Comparison of ENCODE assay signal across 9 mouse cellular contexts in genomic region chr5:138228026-138228425, GRCm38 (mm10). TPM values are rescaled to one million over a fixed set of nuclear protein-coding genes. Genes with fewer than 3 reads are reported as not detected.
A peak's percentile ranks its signal among the peaks of the same experiment; 100 is the strongest.
DNase-seq lines count a peak whose midpoint lies in the region; ATAC-seq and TF ChIP-seq lines count a peak whose summit lies in the region.
"Had no signal": no experiment of that assay in that cellular context is flagged by ENCODE, and none has a peak within 500 bp of the region (broad histone marks: within the 10 kb centered on the region; RNA-seq: fewer than 3 reads in every experiment).

No protein-coding gene starts in this region.

- no peak for DNase-seq in forebrain, postnatal 0 days
- DNase-seq in forebrain, embryonic 11.5 days (ENCODE audit: low spot score) = no peak
- DNase-seq in liver, adult 2 months (ENCODE audit: extremely low read depth, low read depth, low spot score) = peak; percentile 16
- DNase-seq in brain, adult 2 months (ENCODE audit: low read depth, low spot score) = peak; percentile 16
- DNase-seq in urinary bladder, adult 18-20 months (ENCODE audit: low spot score in 2 of 2) = no peak
- DNase-seq in frontal cortex, postnatal 25 days (ENCODE audit: low spot score in 2 of 2) = no peak

- peak; percentile 44 for TF ChIP-seq CTCF in forebrain, postnatal 0 days (IDR thresholded peaks at IDR 0.05; ENCODE audit: low read depth)
- TF ChIP-seq CTCF in liver, adult 2 months (IDR thresholded peaks at IDR 0.05; ENCODE audit: low read depth, low read length) = peak; percentile 78

- H3K36me3 ChIP-seq in forebrain, postnatal 0 days (ENCODE audit: insufficient read depth) = no peaks in the 10 kb centered on the region
- H3K36me3 ChIP-seq in forebrain, embryonic 11.5 days (ENCODE audit: control insufficient read depth, insufficient read depth, low read length) = no peaks in the 10 kb centered on the region
- H3K36me3 ChIP-seq in liver, adult 2 months (ENCODE audit: control insufficient read depth, insufficient read depth, low read length) = no peaks in the 10 kb centered on the region
- no peaks in the 10 kb centered on the region for H3K36me3 ChIP-seq in liver, embryonic 12.5 days

- H3K9me3 ChIP-seq in forebrain, postnatal 0 days (ENCODE audit: low read length) = no peaks in the 10 kb centered on the region
- no peaks in the 10 kb centered on the region for H3K9me3 ChIP-seq in forebrain, embryonic 11.5 days (ENCODE audit: control insufficient read depth, low read length)
- H3K9me3 ChIP-seq in liver, embryonic 12.5 days (replicated peaks) = no peaks in the 10 kb centered on the region

- H3K79me2 ChIP-seq in liver, adult 2 months (ENCODE audit: control insufficient read depth, insufficient read depth, low read length) = no peaks in the 10 kb centered on the region

- no peak overlapping the region for H3K27ac ChIP-seq in forebrain, postnatal 0 days (ENCODE audit: low read depth, low read length)
- H3K27ac ChIP-seq in forebrain, embryonic 11.5 days (ENCODE audit: low read depth, low read length) = no peak overlapping the region
- no peak overlapping the region for H3K27ac ChIP-seq in liver, adult 2 months (replicated peaks; ENCODE audit: insufficient read depth, low read depth, low read length)
- H3K27ac ChIP-seq in liver, embryonic 12.5 days = no peak overlapping the region

- no peak overlapping the region for H3K4me2 ChIP-seq in forebrain, postnatal 0 days (ENCODE audit: low read depth)
- H3K4me2 ChIP-seq in forebrain, embryonic 11.5 days (ENCODE audit: low read depth, low read length, severe bottlenecking) = no peak overlapping the region
- H3K4me2 ChIP-seq in liver, embryonic 12.5 days = no peak overlapping the region

- TF ChIP-seq POLR2A in liver, adult 2 months (IDR thresholded peaks at IDR 0.05; ENCODE audit: extremely low read depth, insufficient read depth, low read length) = no peak

- H3K9ac ChIP-seq in forebrain, postnatal 0 days = no peak overlapping the region
- H3K9ac ChIP-seq in forebrain, embryonic 11.5 days (ENCODE audit: low read length) = no peak overlapping the region
- no peak overlapping the region for H3K9ac ChIP-seq in liver, adult 2 months (ENCODE audit: low read depth, low read length)
- H3K9ac ChIP-seq in liver, embryonic 12.5 days = no peak overlapping the region

- 61% methylated on average over 3 of the region's 3 CpGs for WGBS in forebrain, postnatal 0 days
- WGBS in forebrain, embryonic 11.5 days = 54% methylated on average over 3 of the region's 3 CpGs
- WGBS in liver, adult 2 months = 49% methylated on average over 3 of the region's 3 CpGs
- 25% methylated on average over 3 of the region's 3 CpGs for WGBS in liver, embryonic 12.5 days (ENCODE audit: insufficient replicate concordance)

- no peaks in the 10 kb centered on the region for H3K27me3 ChIP-seq in forebrain, postnatal 0 days (ENCODE audit: insufficient read depth, low read length)
- no peaks in the 10 kb centered on the region for H3K27me3 ChIP-seq in forebrain, embryonic 11.5 days (ENCODE audit: control insufficient read depth, insufficient read depth, low read length)
- H3K27me3 ChIP-seq in liver, adult 2 months (ENCODE audit: control insufficient read depth, insufficient read depth, low read length) = no peaks in the 10 kb centered on the region
- no peaks in the 10 kb centered on the region for H3K27me3 ChIP-seq in liver, embryonic 12.5 days (replicated peaks)

- ATAC-seq in forebrain, postnatal 0 days = no peak
- ATAC-seq in forebrain, embryonic 11.5 days (replicated peaks; ENCODE audit: low FRiP score) = no peak
- no peak for ATAC-seq in liver, embryonic 12.5 days
- peak; percentile 60 for ATAC-seq in megakaryocyte progenitor cell, adult 5-6 weeks (replicated peaks; ENCODE audit: poor library complexity)

- no peaks in the 10 kb centered on the region for H3K4me1 ChIP-seq in forebrain, postnatal 0 days (ENCODE audit: insufficient read depth)
- H3K4me1 ChIP-seq in forebrain, embryonic 11.5 days (replicated peaks; ENCODE audit: control insufficient read depth, insufficient read depth, low read length) = no peaks in the 10 kb centered on the region
- no peaks in the 10 kb centered on the region for H3K4me1 ChIP-seq in liver, adult 2 months (ENCODE audit: control insufficient read depth, insufficient read depth, low read length)
- no peaks in the 10 kb centered on the region for H3K4me1 ChIP-seq in liver, embryonic 12.5 days

- no peak overlapping the region for H3K4me3 ChIP-seq in forebrain, postnatal 0 days (ENCODE audit: low read depth, low read length)
- H3K4me3 ChIP-seq in forebrain, embryonic 11.5 days (ENCODE audit: low read depth, low read length) = no peak overlapping the region
- H3K4me3 ChIP-seq in liver, adult 2 months (ENCODE audit: insufficient read depth, low read depth, low read length) = no peak overlapping the region
- H3K4me3 ChIP-seq in liver, embryonic 12.5 days = no peak overlapping the region
- H3K4me3 ChIP-seq: myocyte had no signal

RNA-seq across cellular contexts. Expression of gene Nxpe5, which starts 2.3 kb away (rescaled TPM):
- not detected in 2 replicates for total RNA-seq in forebrain, postnatal 0 days (2014; rRNA removed)
- not detected in 2 replicates for polyA plus RNA-seq in forebrain, postnatal 0 days (2015; fragmentation: Nextera tagmentation; extraction: Ambion mirVana)
- polyA plus RNA-seq in forebrain, embryonic 11.5 days (2014; fragmentation: Nextera tagmentation; extraction: Ambion mirVana) = not detected in 2 replicates
- total RNA-seq in liver, adult 2 months (2014; rRNA removed) = not detected in 2 replicates
- 0.04 and 0.07 TPM in 2 replicates for polyA plus RNA-seq in liver, adult 2 months (2012; rRNA removed)
- polyA plus RNA-seq in liver, embryonic 12.5 days (2016; fragmentation: Nextera tagmentation; extraction: Ambion mirVana) = not detected in 2 replicates
- total RNA-seq in megakaryocyte progenitor cell, adult 5-6 weeks (2015) = 0.94 and 2.0 TPM in 2 replicates
- 1.9 and 2.2 TPM in 2 replicates for total RNA-seq in megakaryocyte progenitor cell, adult 5-6 weeks (2017)
- polyA plus RNA-seq: myocyte had no signal

RNA-seq across cellular contexts. Expression of gene Lamtor4, which starts 27.3 kb away (rescaled TPM):
- 57.2 and 91.8 TPM in 2 replicates for total RNA-seq in forebrain, postnatal 0 days (2014; rRNA removed)
- 90.9 and 112 TPM in 2 replicates for polyA plus RNA-seq in forebrain, postnatal 0 days (2015; fragmentation: Nextera tagmentation; extraction: Ambion mirVana)
- 38.6 and 39.9 TPM in 2 replicates for polyA plus RNA-seq in forebrain, embryonic 11.5 days (2014; fragmentation: Nextera tagmentation; extraction: Ambion mirVana)
- total RNA-seq in liver, adult 2 months (2014; rRNA removed) = 99.9 and 105 TPM in 2 replicates
- 177 and 206 TPM in 2 replicates for polyA plus RNA-seq in liver, adult 2 months (2012; rRNA removed)
- 31.3 and 31.8 TPM in 2 replicates for polyA plus RNA-seq in liver, embryonic 12.5 days (2016; fragmentation: Nextera tagmentation; extraction: Ambion mirVana)
- 123 and 127 TPM in 2 replicates for total RNA-seq in megakaryocyte progenitor cell, adult 5-6 weeks (2015)
- total RNA-seq in megakaryocyte progenitor cell, adult 5-6 weeks (2017) = 69.9 and 101 TPM in 2 replicates

RNA-seq across cellular contexts. Expression of gene Mblac1, which starts 33.9 kb away (rescaled TPM):
- 9.7 and 9.9 TPM in 2 replicates for total RNA-seq in forebrain, postnatal 0 days (2014; rRNA removed)
- 10.1 and 11.0 TPM in 2 replicates for polyA plus RNA-seq in forebrain, postnatal 0 days (2015; fragmentation: Nextera tagmentation; extraction: Ambion mirVana)
- polyA plus RNA-seq in forebrain, embryonic 11.5 days (2014; fragmentation: Nextera tagmentation; extraction: Ambion mirVana) = 9.0 and 10.9 TPM in 2 replicates
- 1.0 and 1.1 TPM in 2 replicates for total RNA-seq in liver, adult 2 months (2014; rRNA removed)
- 2.1 and 2.7 TPM in 2 replicates for polyA plus RNA-seq in liver, adult 2 months (2012; rRNA removed)
- 4.3 TPM in 2 replicates for polyA plus RNA-seq in liver, embryonic 12.5 days (2016; fragmentation: Nextera tagmentation; extraction: Ambion mirVana)
- total RNA-seq in megakaryocyte progenitor cell, adult 5-6 weeks (2015) = 6.9 and 7.1 TPM in 2 replicates
- 9.4 and 10.0 TPM in 2 replicates for total RNA-seq in megakaryocyte progenitor cell, adult 5-6 weeks (2017)

RNA-seq across cellular contexts. Expression of gene BC037034, which starts 35.8 kb away (rescaled TPM):
- total RNA-seq in forebrain, postnatal 0 days (2014; rRNA removed) = 59.6 and 61.3 TPM in 2 replicates
- 14.2 and 16.1 TPM in 2 replicates for polyA plus RNA-seq in forebrain, postnatal 0 days (2015; fragmentation: Nextera tagmentation; extraction: Ambion mirVana)
- 9.3 and 11.8 TPM in 2 replicates for polyA plus RNA-seq in forebrain, embryonic 11.5 days (2014; fragmentation: Nextera tagmentation; extraction: Ambion mirVana)
- total RNA-seq in liver, adult 2 months (2014; rRNA removed) = 3.1 and 3.2 TPM in 2 replicates
- 16.8 and 24.1 TPM in 2 replicates for polyA plus RNA-seq in liver, adult 2 months (2012; rRNA removed)
- polyA plus RNA-seq in liver, embryonic 12.5 days (2016; fragmentation: Nextera tagmentation; extraction: Ambion mirVana) = 8.7 and 8.9 TPM in 2 replicates
- total RNA-seq in megakaryocyte progenitor cell, adult 5-6 weeks (2015) = 35.7 and 44.1 TPM in 2 replicates
- total RNA-seq in megakaryocyte progenitor cell, adult 5-6 weeks (2017) = 44.1 and 46.7 TPM in 2 replicates

RNA-seq across cellular contexts. Expression of gene Cnpy4, which starts 40.7 kb away (rescaled TPM):
- 14.2 and 18.0 TPM in 2 replicates for total RNA-seq in forebrain, postnatal 0 days (2014; rRNA removed)
- polyA plus RNA-seq in forebrain, postnatal 0 days (2015; fragmentation: Nextera tagmentation; extraction: Ambion mirVana) = 18.8 and 18.9 TPM in 2 replicates
- polyA plus RNA-seq in forebrain, embryonic 11.5 days (2014; fragmentation: Nextera tagmentation; extraction: Ambion mirVana) = 49.8 and 56.6 TPM in 2 replicates
- 4.9 and 5.0 TPM in 2 replicates for total RNA-seq in liver, adult 2 months (2014; rRNA removed)
- 1.3 and 1.7 TPM in 2 replicates for polyA plus RNA-seq in liver, adult 2 months (2012; rRNA removed)
- polyA plus RNA-seq in liver, embryonic 12.5 days (2016; fragmentation: Nextera tagmentation; extraction: Ambion mirVana) = 20.3 and 21.3 TPM in 2 replicates
- 28.7 and 30.1 TPM in 2 replicates for total RNA-seq in megakaryocyte progenitor cell, adult 5-6 weeks (2015)
- total RNA-seq in megakaryocyte progenitor cell, adult 5-6 weeks (2017) = 45.8 and 59.3 TPM in 2 replicates

Comparison
In these comparisons a context has a peak if more than half of its experiments do, and no peak if none do; other contexts are left out.
1. DNase-seq: peak in liver, adult 2 months (single experiment) and brain, adult 2 months (single experiment); none in forebrain, postnatal 0 days (single experiment), forebrain, embryonic 11.5 days (single experiment), urinary bladder, adult 18-20 months (0 of 2) and frontal cortex, postnatal 25 days (0 of 2).